Mouse (Mus musculus) liver, postnatal 0 days (tissue): ENCODE data around the gene C2cd3.

ENCODE experiments used
- CTCF ChIP-seq: sonication (generic); IDR thresholded peaks from 2 replicates; pipeline ENCODE4 v1.5.1; 2016; ENCODE audit warnings: antibody characterized with exemption, low read depth
- EP300 ChIP-seq: IDR thresholded peaks from 2 replicates; pipeline ENCODE4 v1.6.1; 2016; ENCODE audit warnings: antibody characterized with exemption, low read depth, mild to moderate bottlenecking

GRCm38 (mm10) chr7:100357856-100358255 is 14.2 kb upstream of the C2cd3 start:
- TF ChIP-seq EP300 (no peak), CTCF (no peak)
